Mouse (Mus musculus): ENCODE data around the gene Zfp189. TPM values are rescaled to one million over a fixed set of nuclear protein-coding genes. Genes with fewer than 3 reads are reported as not detected.

Zfp189 gene
- total RNA-seq, 1 experiment from 2014 or later = 10.9 TPM

DNA sequence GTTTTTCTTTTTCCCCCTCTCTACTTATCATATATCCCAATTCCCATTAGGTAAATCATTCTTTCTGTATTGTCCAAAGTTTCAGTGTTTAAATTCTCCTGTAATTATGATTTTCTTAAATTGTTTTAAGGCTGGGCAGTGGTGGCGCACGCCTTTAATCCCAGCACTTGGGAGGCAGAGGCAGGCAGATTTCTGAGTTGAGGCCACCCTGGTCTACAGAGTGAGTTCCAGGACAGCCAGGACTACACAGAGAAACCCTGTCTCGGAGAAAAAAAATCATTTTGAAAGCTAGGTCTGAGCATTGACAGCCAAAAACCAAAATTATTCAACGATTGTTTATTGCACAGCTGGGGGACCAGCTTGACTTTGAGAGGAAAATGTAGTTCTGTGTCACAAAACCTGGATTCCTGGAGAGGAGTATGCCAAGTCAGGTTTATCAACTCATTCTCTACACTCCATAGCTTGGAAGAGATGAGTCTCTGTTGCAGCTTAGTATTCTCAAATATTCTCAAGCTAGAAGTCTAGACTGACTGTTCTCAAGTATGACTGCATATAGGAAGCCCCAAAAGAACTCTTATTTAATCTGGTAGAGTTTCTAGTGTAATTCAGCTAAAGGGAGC is 14.8 kb downstream of the Zfp189 start:
- ATAC-seq (replicated peaks; ENCODE audit: low read depth, poor library complexity, severe bottlenecking) = no peak

DNA sequence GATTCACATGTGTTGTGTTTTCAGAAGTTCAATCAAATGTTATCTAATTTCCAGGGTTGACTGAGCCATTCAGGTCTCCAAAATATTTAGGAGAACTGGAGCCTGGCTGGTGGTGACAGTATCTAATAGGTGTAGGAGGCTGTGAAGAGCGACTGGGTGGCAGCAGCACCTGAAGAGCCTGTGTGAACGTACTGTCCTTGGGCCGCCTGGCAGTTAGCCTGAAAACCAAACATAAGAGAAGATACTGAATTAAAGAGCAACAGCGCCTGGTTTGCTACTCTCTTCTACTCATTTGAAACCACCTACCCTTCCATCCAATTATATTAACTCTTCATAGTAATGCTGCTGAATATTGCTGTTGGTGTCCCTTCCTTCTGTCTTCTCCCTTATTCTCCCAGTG is 15.7 kb downstream of the Zfp189 start:
- ATAC-seq (replicated peaks; ENCODE audit: low read depth, poor library complexity, severe bottlenecking) = no peak

DNA sequence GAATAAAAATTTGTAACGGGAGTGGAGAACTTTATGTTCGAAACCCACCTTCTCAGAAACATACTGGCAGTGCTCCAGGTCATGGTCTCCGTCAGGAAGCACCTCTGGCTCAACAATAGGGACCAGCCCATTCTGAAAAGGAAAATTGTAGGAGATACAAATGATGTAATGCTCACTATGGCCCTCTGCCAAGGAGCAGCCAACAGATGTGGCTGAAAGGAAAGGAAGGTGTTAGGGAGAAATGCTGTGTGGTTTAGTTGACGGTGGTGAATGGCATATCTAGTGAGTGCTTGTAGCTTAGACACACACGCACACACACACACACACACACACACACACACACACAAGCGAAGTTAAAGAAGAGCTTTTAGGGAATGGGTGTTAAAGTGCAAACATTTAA is 18.7 kb downstream of the Zfp189 start:
- no peak for ATAC-seq (replicated peaks; ENCODE audit: low read depth, poor library complexity, severe bottlenecking)

DNA sequence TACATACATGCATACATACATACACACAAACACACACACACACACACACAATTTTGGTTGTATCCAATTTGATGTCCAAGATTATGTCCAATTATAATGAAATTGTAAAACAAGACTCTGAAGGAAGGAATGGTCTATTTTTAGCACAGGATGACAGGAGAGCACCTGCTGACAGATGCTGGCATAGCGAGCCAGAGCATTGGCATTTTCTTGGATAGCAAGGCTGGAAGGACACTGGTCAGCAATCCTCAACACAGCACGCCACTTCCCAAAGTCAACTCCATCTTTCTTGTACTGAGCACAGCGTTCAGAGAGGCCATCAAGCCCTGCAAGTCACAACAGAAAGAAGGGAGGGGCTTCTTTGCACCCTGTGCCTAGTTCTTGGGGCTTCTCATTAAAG is 20.0 kb downstream of the Zfp189 start:
- no peak for ATAC-seq (replicated peaks; ENCODE audit: low read depth, poor library complexity, severe bottlenecking)

DNA sequence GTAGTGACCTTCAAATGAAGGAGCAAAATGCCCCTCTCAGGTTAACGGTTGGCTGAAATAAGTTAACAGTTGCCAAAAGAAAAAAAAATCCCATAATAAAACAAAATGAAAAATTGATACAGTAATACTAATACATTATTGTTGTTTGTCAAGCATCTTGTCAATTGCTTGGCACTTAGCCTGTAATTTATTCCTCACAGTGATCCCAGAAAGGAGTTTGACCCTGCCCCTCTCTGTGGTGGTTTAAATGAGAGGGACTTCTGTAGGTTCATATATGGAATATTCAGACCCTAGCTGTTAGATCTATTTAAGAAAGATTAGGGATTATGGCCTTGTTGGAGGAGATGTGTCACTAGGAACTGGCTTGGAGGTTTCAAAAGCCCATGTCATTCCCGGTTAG is 25.1 kb downstream of the Zfp189 start:
- ATAC-seq (replicated peaks; ENCODE audit: low read depth, poor library complexity, severe bottlenecking) = no peak

DNA sequence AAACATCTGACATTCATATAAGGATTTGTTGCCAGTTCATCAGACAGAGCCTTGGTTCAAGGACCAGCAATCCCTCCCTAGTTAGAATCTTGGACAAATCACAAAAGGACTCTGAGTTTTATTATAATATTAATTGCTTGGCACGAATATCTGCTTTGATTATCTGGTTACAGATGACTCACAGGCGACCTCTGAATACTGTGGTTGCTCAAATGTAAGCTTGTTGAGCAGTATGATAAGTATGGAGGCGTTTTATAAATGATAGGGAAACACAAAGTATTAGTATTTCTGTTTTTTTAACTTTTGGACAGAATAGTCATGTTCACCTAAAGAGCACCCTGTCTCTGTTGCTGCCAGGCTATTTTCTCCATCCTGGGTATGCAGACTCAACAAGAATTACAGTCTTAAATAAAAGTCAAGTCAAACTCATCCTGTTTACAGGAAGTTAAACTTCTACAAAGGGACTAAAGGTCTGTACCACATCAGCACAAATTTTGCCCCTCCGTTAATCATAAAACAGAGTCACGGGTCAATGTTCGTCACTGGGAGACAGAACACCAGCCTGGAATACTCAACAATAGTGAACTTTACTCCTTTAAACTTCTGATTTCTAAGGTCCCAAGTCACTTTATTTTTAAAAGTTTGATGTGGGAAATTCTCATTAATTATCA is 26.0 kb downstream of the Zfp189 start:
- no peak for ATAC-seq (replicated peaks; ENCODE audit: low read depth, poor library complexity, severe bottlenecking)

- ATAC-seq (replicated peaks; ENCODE audit: low read depth, poor library complexity, severe bottlenecking) = no peak
Observed at GRCm38 (mm10) chr4:49547544-49548219, 26.7 kb downstream of the Zfp189 start.

DNA sequence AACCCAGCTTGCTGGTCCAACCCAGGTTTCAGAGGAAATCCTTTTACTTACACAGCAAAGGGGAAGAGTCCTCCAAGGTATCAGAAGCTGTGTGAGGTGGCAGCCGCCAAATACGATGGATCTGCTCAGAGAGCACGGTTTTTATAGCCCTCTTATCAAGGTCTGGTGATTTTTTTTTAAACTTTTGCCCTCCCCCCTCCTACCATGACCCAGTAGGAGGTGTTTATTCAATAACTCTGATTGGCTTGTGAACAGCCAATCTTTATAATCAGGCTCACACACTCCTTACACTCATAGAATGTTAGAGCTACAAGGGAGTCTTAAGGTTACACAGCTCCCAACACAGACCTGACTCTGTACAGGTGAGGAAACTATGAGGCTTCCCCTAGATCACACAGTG is 28.4 kb downstream of the Zfp189 start, which contains the start of gene Aldob:
Gene Aldob (minus strand): TSS at position 164 of the 400 bp plus-strand sequence.
- no peak for ATAC-seq (replicated peaks; ENCODE audit: low read depth, poor library complexity, severe bottlenecking)

- ATAC-seq (replicated peaks; ENCODE audit: low read depth, poor library complexity, severe bottlenecking) = no peak
Observed at GRCm38 (mm10) chr4:49553380-49553779, 32.4 kb downstream of the Zfp189 start.

GRCm38 (mm10) chr4:49557375-49557774 is 36.4 kb downstream of the Zfp189 start:
- no peak for ATAC-seq (replicated peaks; ENCODE audit: low read depth, poor library complexity, severe bottlenecking)

- ATAC-seq (replicated peaks; ENCODE audit: low read depth, poor library complexity, severe bottlenecking) = 0 out of 2 replicates have a peak, but pooled peaks have one; percentile 52
Observed at GRCm38 (mm10) chr4:49558181-49558580, 37.2 kb downstream of the Zfp189 start.

- ATAC-seq (replicated peaks; ENCODE audit: low read depth, poor library complexity, severe bottlenecking) = no peak
Observed at GRCm38 (mm10) chr4:49559915-49560772, 39.2 kb downstream of the Zfp189 start.

- ATAC-seq (replicated peaks; ENCODE audit: low read depth, poor library complexity, severe bottlenecking) = peak; percentile 100
Observed at GRCm38 (mm10) chr4:49567613-49568012, 46.6 kb downstream of the Zfp189 start.

- no peak for ATAC-seq (replicated peaks; ENCODE audit: low read depth, poor library complexity, severe bottlenecking)
Observed at GRCm38 (mm10) chr4:49572194-49572593, 51.2 kb downstream of the Zfp189 start.

Other genes starting within 250 kb of the Zfp189 start
- gene Acnat2, start 113.0 kb upstream of the Zfp189 start, total RNA-seq (2017) = not detected in 2 replicates
- gene Acnat1, start 47.3 kb upstream of the Zfp189 start, total RNA-seq (2017) = 0.09 TPM in 1 of 2 replicates, not detected in the other
- not detected in 2 replicates for gene Baat, start 14.6 kb upstream of the Zfp189 start, total RNA-seq (2017)
- 34.3 and 37.5 TPM in 2 replicates for gene Mrpl50, start 83 bp upstream of the Zfp189 start, total RNA-seq (2017)
- not detected in 2 replicates for gene Aldob, start 28.4 kb downstream of the Zfp189 start, total RNA-seq (2017)
- 1.0 and 1.7 TPM in 2 replicates for gene Tmem246, start 76.7 kb downstream of the Zfp189 start, total RNA-seq (2017)
- gene Rnf20, start 110.8 kb downstream of the Zfp189 start, total RNA-seq (2017) = 111 and 139 TPM in 2 replicates
- gene Ppp3r2, start 160.8 kb downstream of the Zfp189 start, total RNA-seq (2017) = not detected in 2 replicates